Mouse (Mus musculus) midbrain, embryonic 10.5 days (tissue): ENCODE results near the gene Tnip3. TPM values are rescaled to one million over a fixed set of nuclear protein-coding genes. Genes with fewer than 3 reads are reported as not detected.

ENCODE experiments used
- DNase-seq: peaks from one replicate; pipeline ENCODE4 v3.0.0-alpha.2; 2017; ENCODE audit warnings: low spot score
- H3K27ac ChIP-seq: fragments of 300-500 bp; sonication (generic); replicated peaks from 2 replicates; pipeline ENCODE4 v1.5.1; 2016; ENCODE audit warnings: mild to moderate bottlenecking
- H3K27me3 ChIP-seq: fragments of 300-500 bp; sonication (generic); 2 replicates; pipeline ENCODE4 v1.6.1; 2016; ENCODE audit warnings: low read depth, mild to moderate bottlenecking; ENCODE audit not compliant: poor library complexity, severe bottlenecking
- H3K36me3 ChIP-seq: fragments of 300-500 bp; sonication (generic); 2 replicates; pipeline ENCODE4 v1.6.1; 2016; ENCODE audit warnings: mild to moderate bottlenecking, moderate library complexity
- H3K4me1 ChIP-seq: fragments of 300-500 bp; sonication (generic); 2 replicates; pipeline ENCODE4 v1.6.1; 2016
- H3K4me3 ChIP-seq: fragments of 300-500 bp; sonication (generic); 2 replicates; pipeline ENCODE4 v1.5.1; 2016; ENCODE audit warnings: mild to moderate bottlenecking, moderate library complexity
- H3K9me3 ChIP-seq: fragments of 300-500 bp; sonication (generic); replicated peaks from 2 replicates; pipeline ENCODE4 v1.6.1; 2016; ENCODE audit warnings: mild to moderate bottlenecking
- WGBS: fragments of 180-500 bp; shearing (Covaris S2); methylation state at CpG from one replicate; pipeline ENCODE4 v1.1.7; 2016; 5-methylcytosine and 5-hydroxymethylcytosine counted together
- polyA plus RNA-seq: library from polyadenylated mRNA; unstranded; fragments of >200 nt; fragmentation: Nextera tagmentation; extraction: Ambion mirVana; gene quantifications from 2 replicates; pipeline ENCODE4 v1.2.1, GENCODE M21; 2016

Tnip3 gene
- polyA plus RNA-seq, 1 experiment from 2014 or later = not detected

- Histone ChIP-seq H3K36me3 (no peaks in the 10 kb centered on the region), H3K4me3 (no peak overlapping the region), H3K27ac (no peak overlapping the region), H3K27me3 (no peaks in the 10 kb centered on the region), H3K4me1 (no peaks in the 10 kb centered on the region), H3K9me3 (no peaks in the 10 kb centered on the region)
- no peak for DNase-seq
- WGBS = 90% methylated on average over 3 of the region's 3 CpGs
Measured at GRCm38 (mm10) chr6:65623016-65623715, 98.1 kb downstream of the Tnip3 start.

- no peaks in the 10 kb centered on the region for H3K27me3 ChIP-seq
- DNase-seq = no peak
- WGBS = 99% methylated on average over 2 of the region's 2 CpGs
- no peaks in the 10 kb centered on the region for H3K4me1 ChIP-seq
- H3K4me3 ChIP-seq = no peak overlapping the region
- peaks cover 5% of the 10 kb centered on the region; the same call in 1 of the 2 replicates for H3K9me3 ChIP-seq
- no peak overlapping the region for H3K27ac ChIP-seq
- no peaks in the 10 kb centered on the region for H3K36me3 ChIP-seq
Measured at GRCm38 (mm10) chr6:65630578-65630977, 105.5 kb downstream of the Tnip3 start.

- no peaks in the 10 kb centered on the region for H3K36me3 ChIP-seq
- H3K4me3 ChIP-seq = no peak overlapping the region
- 85% methylated on average over 5 of the region's 5 CpGs for WGBS
- DNase-seq = no peak
- H3K4me1 ChIP-seq = no peaks in the 10 kb centered on the region
- H3K27ac ChIP-seq = no peak overlapping the region
- H3K27me3 ChIP-seq = no peaks in the 10 kb centered on the region
- peaks cover 5% of the 10 kb centered on the region; the same call in 1 of the 2 replicates for H3K9me3 ChIP-seq
Measured at GRCm38 (mm10) chr6:65632184-65632583, 107.1 kb downstream of the Tnip3 start.

- Histone ChIP-seq H3K27ac (no peak overlapping the region), H3K4me1 (0 out of 2 replicates have a peak, but pooled peaks cover 5% of the 10 kb centered on the region), H3K4me3 (no peak overlapping the region), H3K27me3 (no peaks in the 10 kb centered on the region), H3K36me3 (no peaks in the 10 kb centered on the region), H3K9me3 (peaks cover 10% of the 10 kb centered on the region; the same call in 1 of the 2 replicates)
- no peak for DNase-seq
Measured at GRCm38 (mm10) chr6:65642431-65642830, 117.3 kb downstream of the Tnip3 start.

GRCm38 (mm10) chr6:65644110-65644509, 119.0 kb downstream of the Tnip3 start:
- Histone ChIP-seq H3K36me3 (no peaks in the 10 kb centered on the region), H3K27me3 (no peaks in the 10 kb centered on the region), H3K4me1 (0 out of 2 replicates have a peak, but pooled peaks cover 5% of the 10 kb centered on the region), H3K27ac (no peak overlapping the region), H3K9me3 (peaks cover 4% of the 10 kb centered on the region; the same call in 1 of the 2 replicates), H3K4me3 (no peak overlapping the region)
- WGBS = 28% methylated on average over 4 of the region's 4 CpGs
- no peak for DNase-seq

GRCm38 (mm10) chr6:65646408-65646807, 121.3 kb downstream of the Tnip3 start:
- no peak for DNase-seq
- no peak overlapping the region for H3K4me3 ChIP-seq
- no peak overlapping the region for H3K27ac ChIP-seq
- WGBS = 88% methylated on average over 3 of the region's 3 CpGs
- no peaks in the 10 kb centered on the region for H3K27me3 ChIP-seq
- no peaks in the 10 kb centered on the region for H3K9me3 ChIP-seq
- H3K4me1 ChIP-seq = 0 out of 2 replicates have a peak, but pooled peaks cover 5% of the 10 kb centered on the region
- H3K36me3 ChIP-seq = no peaks in the 10 kb centered on the region

GRCm38 (mm10) chr6:65647731-65648130, 122.6 kb downstream of the Tnip3 start:
- WGBS = 87% methylated on average over 6 of the region's 6 CpGs

GRCm38 (mm10) chr6:65651376-65651775, 126.3 kb downstream of the Tnip3 start:
- H3K9me3 ChIP-seq = no peaks in the 10 kb centered on the region
- 50% methylated on average over 4 of the region's 4 CpGs for WGBS
- no peaks in the 10 kb centered on the region for H3K27me3 ChIP-seq
- no peak overlapping the region for H3K4me3 ChIP-seq
- H3K36me3 ChIP-seq = no peaks in the 10 kb centered on the region
- no peaks in the 10 kb centered on the region for H3K4me1 ChIP-seq
- no peak overlapping the region for H3K27ac ChIP-seq
- DNase-seq = no peak

More at GRCm38 (mm10) chr6:65647731-65648130, 122.6 kb downstream of the Tnip3 start:
- Histone ChIP-seq H3K27me3 (no peaks in the 10 kb centered on the region), H3K27ac (no peak overlapping the region), H3K4me3 (no peak overlapping the region), H3K4me1 (0 out of 2 replicates have a peak, but pooled peaks cover 5% of the 10 kb centered on the region), H3K9me3 (no peaks in the 10 kb centered on the region), H3K36me3 (no peaks in the 10 kb centered on the region)
- no peak for DNase-seq

- Histone ChIP-seq H3K4me3 (no peak overlapping the region), H3K4me1 (no peaks in the 10 kb centered on the region), H3K9me3 (no peaks in the 10 kb centered on the region), H3K27ac (no peak overlapping the region), H3K36me3 (no peaks in the 10 kb centered on the region), H3K27me3 (no peaks in the 10 kb centered on the region)
- 94% methylated on average over 4 of the region's 4 CpGs for WGBS
- no peak for DNase-seq
Measured at GRCm38 (mm10) chr6:65661272-65661671, 136.2 kb downstream of the Tnip3 start.

- DNase-seq = no peak
- no peaks in the 10 kb centered on the region for H3K27me3 ChIP-seq
- no peaks in the 10 kb centered on the region for H3K9me3 ChIP-seq
- WGBS = 79% methylated on average over 2 of the region's 2 CpGs
- no peaks in the 10 kb centered on the region for H3K4me1 ChIP-seq
- H3K27ac ChIP-seq = no peak overlapping the region
- no peak overlapping the region for H3K4me3 ChIP-seq
- H3K36me3 ChIP-seq = no peaks in the 10 kb centered on the region
Measured at GRCm38 (mm10) chr6:65662050-65662449, 136.9 kb downstream of the Tnip3 start.

GRCm38 (mm10) chr6:65663990-65664389, 138.9 kb downstream of the Tnip3 start:
- DNase-seq = no peak
- Histone ChIP-seq H3K4me1 (no peaks in the 10 kb centered on the region), H3K9me3 (no peaks in the 10 kb centered on the region), H3K36me3 (no peaks in the 10 kb centered on the region), H3K27ac (no peak overlapping the region), H3K4me3 (no peak overlapping the region), H3K27me3 (no peaks in the 10 kb centered on the region)
- 81% methylated on average over 6 of the region's 6 CpGs for WGBS

GRCm38 (mm10) chr6:65666295-65666694, 141.2 kb downstream of the Tnip3 start:
- Histone ChIP-seq H3K4me3 (no peak overlapping the region), H3K27ac (no peak overlapping the region), H3K4me1 (peaks cover 9% of the 10 kb centered on the region), H3K9me3 (no peaks in the 10 kb centered on the region), H3K27me3 (peaks cover 6% of the 10 kb centered on the region; the same call in 1 of the 2 replicates), H3K36me3 (no peaks in the 10 kb centered on the region)
- DNase-seq = no peak
- WGBS = 82% methylated on average over 3 of the region's 3 CpGs

- 45% methylated on average over 2 of the region's 2 CpGs for WGBS
- Histone ChIP-seq H3K4me1 (peaks cover 33% of the 10 kb centered on the region), H3K27ac (no peak overlapping the region), H3K27me3 (peaks cover 17% of the 10 kb centered on the region), H3K36me3 (no peaks in the 10 kb centered on the region), H3K9me3 (no peaks in the 10 kb centered on the region), H3K4me3 (peak overlapping the region; percentile 82)
- no peak for DNase-seq
Measured at GRCm38 (mm10) chr6:65669971-65670370, 144.9 kb downstream of the Tnip3 start.
